Mouse (Mus musculus) C2C12 (cell line): ENCODE data around the gene Rpusd4. TPM values are rescaled to one million over a fixed set of nuclear protein-coding genes. Genes with fewer than 3 reads are reported as not detected.

Experiments
- H3K27me3 ChIP-seq: one replicate; pipeline ENCODE4 v1.6.1; 2011; ENCODE audit not compliant: control insufficient read depth, insufficient read depth, insufficient read length
- H3K36me3 ChIP-seq: one replicate; pipeline ENCODE4 v1.6.1; 2011; ENCODE audit not compliant: control insufficient read depth, insufficient read depth
- H3K4me3 ChIP-seq: one replicate; pipeline ENCODE4 v1.5.1; 2011; ENCODE audit warnings: mild to moderate bottlenecking, control low read depth; ENCODE audit not compliant: poor library complexity, insufficient read depth, severe bottlenecking
- H3K79me2 ChIP-seq: one replicate; pipeline ENCODE4 v1.6.1; 2011; ENCODE audit not compliant: control insufficient read depth, insufficient read depth
- H3K79me3 ChIP-seq: one replicate; pipeline ENCODE4 v1.6.1; 2011; ENCODE audit warnings: low read depth, control low read depth
- H3ac ChIP-seq: one replicate; pipeline ENCODE3; 2011; ENCODE audit warnings: low read depth; ENCODE audit not compliant: control insufficient read depth, insufficient read length
- CEBPB ChIP-seq: IDR thresholded peaks from one replicate; pipeline ENCODE4 v1.6.1; 2011; ENCODE audit warnings: low read depth, mild to moderate bottlenecking, control low read depth, moderate library complexity
- CTCF ChIP-seq: IDR thresholded peaks from one replicate; pipeline ENCODE4 v1.5.1; 2011; ENCODE audit not compliant: control insufficient read depth, insufficient read depth, insufficient read length
- FOSL1 ChIP-seq: IDR thresholded peaks from one replicate; pipeline ENCODE4 v1.8.0; 2011; ENCODE audit warnings: mild to moderate bottlenecking, low read length; ENCODE audit not compliant: poor library complexity, insufficient read depth, severe bottlenecking
- MAX ChIP-seq: IDR thresholded peaks from one replicate; pipeline ENCODE4 v1.6.1; 2011; ENCODE audit warnings: mild to moderate bottlenecking, control low read depth
- MYOD1 ChIP-seq: IDR thresholded peaks from one replicate; pipeline ENCODE4 v1.6.1; 2011; ENCODE audit warnings: low read depth; ENCODE audit not compliant: control insufficient read depth, insufficient read length
- MYOG ChIP-seq: IDR thresholded peaks from one replicate; pipeline ENCODE4 v1.6.1; 2011; ENCODE audit not compliant: control insufficient read depth, insufficient read length; ENCODE audit errors: extremely low read depth
- USF1 ChIP-seq: IDR thresholded peaks from one replicate; pipeline ENCODE4 v1.6.1; 2011; ENCODE audit warnings: low read depth, mild to moderate bottlenecking, control low read depth, moderate library complexity
- long read RNA-seq, 2 experiments: library from polyadenylated mRNA; unstranded; transcript quantifications; one replicate each; pipeline ENCODE4 v2.0.0; 2019 to 2020
- polyA plus RNA-seq: library from polyadenylated mRNA; unstranded; fragments of >200 nt; fragmentation: generic; extraction: Trizol; gene quantifications from one replicate; pipeline ENCODE4 v1.2.1, GENCODE M21; 2012; ENCODE audit warnings: missing spikeins

The Rpusd4 gene
- 18.4 TPM for polyA plus RNA-seq
- long read RNA-seq, experiment 1, transcript Rpusd4-201 (7 exons, 1,821 nt), result major isoform, 15 of 18 reads
- long read RNA-seq, experiment 1, partial matches to known transcripts, result 0 of 18 reads
- long read RNA-seq, experiment 1, other reads (novel, unspliced or antisense), result 2 of 18 reads
- long read RNA-seq, experiment 2, transcript Rpusd4-201 (7 exons, 1,821 nt), result major isoform, 102 of 106 reads
- long read RNA-seq, experiment 2, partial matches to known transcripts, result 2 of 106 reads
- long read RNA-seq, experiment 2, other reads (novel, unspliced or antisense), result 2 of 106 reads

GRCm38 (mm10) chr9:35267146-35267975, at the start of gene Rpusd4, which contains the start of gene Fam118b:
Gene Rpusd4, plus strand, starts transcription at chr9:35267865.
Gene Fam118b, minus strand, starts transcription at chr9:35267805.
- Histone ChIP-seq H3K4me3 (peak within 1 kb of the TSS; percentile 85), H3ac (peak within 1 kb of the TSS; percentile 76), H3K36me3 (peaks cover 17% of the 10 kb centered on the region), H3K79me2 (peaks cover 54% of the 10 kb centered on the region), H3K79me3 (peaks cover 9% of the 10 kb centered on the region), H3K27me3 (no peaks in the 10 kb centered on the region)
- TF ChIP-seq FOSL1 (no peak), USF1 (peak; percentile 98), CEBPB (no peak), MYOG (no peak), CTCF (no peak), MYOD1 (no peak), MAX (peak; percentile 55)

GRCm38 (mm10) chr9:35217963-35218362, 49.7 kb upstream of the Rpusd4 start:
- H3K36me3 ChIP-seq, result peaks cover 72% of the 10 kb centered on the region
- no peak overlapping the region for H3K4me3 ChIP-seq
- no peak for TF ChIP-seq MYOD1
- no peak for TF ChIP-seq USF1
- TF ChIP-seq MYOG, result no peak
- no peak for TF ChIP-seq CEBPB
- no peak for TF ChIP-seq CTCF
- no peak for TF ChIP-seq MAX
- TF ChIP-seq FOSL1, result no peak
- H3K79me3 ChIP-seq, result peaks cover under 1% of the 10 kb centered on the region
- H3K79me2 ChIP-seq, result peaks cover 7% of the 10 kb centered on the region
- no peaks in the 10 kb centered on the region for H3K27me3 ChIP-seq
- no peak overlapping the region for H3ac ChIP-seq

- peaks cover 30% of the 10 kb centered on the region for H3K36me3 ChIP-seq
- H3K4me3 ChIP-seq, result no peak overlapping the region
- H3K79me2 ChIP-seq, result no peaks in the 10 kb centered on the region
- no peak for TF ChIP-seq CTCF
- no peak for TF ChIP-seq MYOD1
- TF ChIP-seq USF1, result no peak
- no peak for TF ChIP-seq MYOG
- TF ChIP-seq MAX, result no peak
- TF ChIP-seq CEBPB, result no peak
- no peak for TF ChIP-seq FOSL1
- no peak overlapping the region for H3ac ChIP-seq
- no peaks in the 10 kb centered on the region for H3K79me3 ChIP-seq
- H3K27me3 ChIP-seq, result no peaks in the 10 kb centered on the region
These were observed 44.2 kb upstream of the Rpusd4 start for GRCm38 (mm10) chr9:35223466-35223865.

GRCm38 (mm10) chr9:35228671-35229070, 39.0 kb upstream of the Rpusd4 start:
- no peak for TF ChIP-seq MYOG
- H3K36me3 ChIP-seq, result peaks cover 14% of the 10 kb centered on the region
- no peak overlapping the region for H3K4me3 ChIP-seq
- H3K79me2 ChIP-seq, result no peaks in the 10 kb centered on the region
- H3K27me3 ChIP-seq, result no peaks in the 10 kb centered on the region
- no peaks in the 10 kb centered on the region for H3K79me3 ChIP-seq
- H3ac ChIP-seq, result no peak overlapping the region

GRCm38 (mm10) chr9:35235996-35236395, 31.7 kb upstream of the Rpusd4 start:
- no peak overlapping the region for H3ac ChIP-seq
- H3K79me2 ChIP-seq, result no peaks in the 10 kb centered on the region
- H3K36me3 ChIP-seq, result peaks cover 18% of the 10 kb centered on the region
- no peaks in the 10 kb centered on the region for H3K27me3 ChIP-seq
- H3K79me3 ChIP-seq, result no peaks in the 10 kb centered on the region
- TF ChIP-seq CEBPB, result no peak
- no peak for TF ChIP-seq CTCF
- TF ChIP-seq FOSL1, result no peak
- no peak for TF ChIP-seq MAX
- TF ChIP-seq USF1, result no peak
- no peak for TF ChIP-seq MYOG
- no peak for TF ChIP-seq MYOD1
- no peak overlapping the region for H3K4me3 ChIP-seq
